Mouse (Mus musculus): ENCODE data around the gene Tnfsfm13.

Tnfsfm13 gene

DNA sequence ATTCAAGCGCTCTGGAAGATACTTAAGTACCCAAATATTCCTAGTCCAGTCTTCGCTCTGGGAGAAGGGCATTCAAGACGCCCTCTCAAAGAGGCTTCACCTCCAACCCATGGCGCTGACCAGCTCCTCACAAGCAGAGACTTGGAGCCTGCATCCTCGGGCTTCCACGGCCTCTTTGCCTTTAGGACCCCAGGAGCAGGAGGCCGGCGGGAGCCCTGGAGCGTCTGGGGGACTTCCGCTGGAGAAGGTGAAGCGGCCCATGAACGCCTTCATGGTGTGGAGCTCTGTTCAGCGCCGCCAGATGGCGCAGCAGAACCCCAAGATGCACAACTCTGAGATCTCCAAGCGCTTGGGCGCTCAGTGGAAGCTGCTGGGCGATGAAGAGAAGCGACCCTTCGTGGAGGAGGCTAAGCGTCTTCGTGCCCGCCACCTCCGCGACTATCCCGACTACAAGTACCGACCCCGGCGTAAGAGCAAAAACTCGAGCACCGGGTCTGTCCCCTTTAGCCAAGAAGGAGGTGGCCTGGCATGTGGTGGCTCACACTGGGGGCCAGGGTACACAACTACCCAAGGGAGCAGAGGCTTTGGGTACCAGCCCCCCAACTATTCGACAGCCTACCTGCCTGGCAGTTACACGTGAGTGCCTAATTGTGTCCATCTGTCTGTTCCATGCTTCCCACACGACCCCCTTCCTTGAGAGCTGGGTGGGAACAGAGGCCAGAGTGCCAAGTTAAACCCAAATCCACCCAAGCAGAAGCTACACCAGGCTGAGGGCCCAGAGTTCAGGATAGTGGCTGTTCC, 40.4 kb downstream of the Tnfsfm13 start, which contains the start of gene Sox15:
Gene Sox15 (plus strand): TSS at position 51 of the 801 bp plus-strand sequence.
- DNase-seq (ENCODE audit: low spot score in 2 of 2): peak; percentile 70 to 85

DNA sequence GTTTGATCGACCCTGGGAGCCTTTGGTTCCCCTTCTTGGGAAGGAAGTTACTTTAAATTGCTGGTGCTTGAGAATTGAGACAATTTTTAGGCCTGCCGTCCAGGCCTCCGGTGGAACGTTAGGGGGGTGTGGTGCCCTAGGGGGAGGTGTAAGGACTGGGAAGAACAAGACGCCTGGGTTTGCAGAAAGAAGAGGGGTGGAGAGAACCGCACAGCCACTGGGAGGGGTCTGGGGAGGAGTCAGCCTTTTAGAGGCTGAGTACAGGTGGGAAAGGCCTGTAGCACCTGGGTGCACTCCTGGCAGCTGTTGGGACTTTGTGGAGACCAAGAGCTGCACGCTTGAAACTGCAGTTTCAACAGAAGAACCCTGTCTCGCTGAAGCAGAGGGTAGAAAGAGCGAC, 41.1 kb downstream of the Tnfsfm13 start:
- no peak for DNase-seq (ENCODE audit: low spot score in 2 of 2)

- DNase-seq (ENCODE audit: low spot score in 2 of 2): no peak
These were observed 42.5 kb downstream of the Tnfsfm13 start for GRCm38 (mm10) chr11:69653399-69653798.

DNA sequence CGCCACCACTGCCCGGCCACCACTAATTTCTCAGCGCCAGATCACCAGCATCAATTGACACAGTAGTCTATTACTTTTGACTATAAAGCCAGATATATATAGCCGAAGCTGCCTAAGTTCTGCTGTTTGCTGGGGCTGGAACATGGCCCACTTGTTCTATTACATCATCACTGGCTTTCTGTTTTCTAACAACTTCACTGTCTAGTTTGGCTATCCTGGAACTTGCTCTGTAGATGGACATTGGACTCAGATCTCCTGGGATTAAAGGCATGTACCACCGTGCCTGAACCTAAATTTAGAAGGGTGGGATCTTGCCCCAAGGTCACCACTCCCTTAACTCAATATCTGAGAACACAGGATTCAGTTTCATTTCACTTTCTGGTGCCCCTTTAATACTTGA, 50.0 kb downstream of the Tnfsfm13 start:
- no peak for DNase-seq (ENCODE audit: low spot score in 2 of 2)

GRCm38 (mm10) chr11:69635471-69635870, 60.4 kb downstream of the Tnfsfm13 start:
- DNase-seq (ENCODE audit: low spot score in 2 of 2): no peak

- no peak for DNase-seq (ENCODE audit: low spot score in 2 of 2)
These were observed 62.6 kb downstream of the Tnfsfm13 start for GRCm38 (mm10) chr11:69633128-69633866.

Measured in right cerebral cortex, adult 2 months (tissue).